Mouse (Mus musculus): Measurements from ENCODE around the gene Ldlrad1. TPM values are rescaled to one million over a fixed set of nuclear protein-coding genes. Genes with fewer than 3 reads are reported as not detected.

The Ldlrad1 gene
- total RNA-seq (2022) = not detected

DNA sequence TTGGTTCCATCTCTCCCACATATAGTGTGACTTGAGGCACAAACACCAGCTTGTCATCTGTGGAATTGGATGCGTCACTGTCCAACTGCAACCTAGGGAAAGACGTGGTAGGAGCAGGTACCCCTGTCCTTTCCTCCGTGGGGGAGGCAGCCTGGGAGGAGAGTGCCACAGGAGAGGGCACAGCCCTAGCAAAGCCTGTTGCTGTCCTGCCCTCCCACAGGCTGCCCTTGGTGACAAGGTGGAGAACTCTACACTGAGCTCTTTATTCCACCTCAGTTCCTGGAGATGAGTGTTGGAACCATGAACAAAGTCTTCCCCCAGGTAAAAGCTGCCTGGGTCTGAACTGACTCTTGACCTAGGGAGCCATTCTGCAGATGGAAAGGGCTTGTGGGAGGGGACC, at the start of gene Ldlrad1:
TSS of gene Ldlrad1 (plus strand) at position 301 of the 400 bp plus-strand sequence.
- DNase-seq (ENCODE audit: low spot score in 2 of 2) = no peak

DNA sequence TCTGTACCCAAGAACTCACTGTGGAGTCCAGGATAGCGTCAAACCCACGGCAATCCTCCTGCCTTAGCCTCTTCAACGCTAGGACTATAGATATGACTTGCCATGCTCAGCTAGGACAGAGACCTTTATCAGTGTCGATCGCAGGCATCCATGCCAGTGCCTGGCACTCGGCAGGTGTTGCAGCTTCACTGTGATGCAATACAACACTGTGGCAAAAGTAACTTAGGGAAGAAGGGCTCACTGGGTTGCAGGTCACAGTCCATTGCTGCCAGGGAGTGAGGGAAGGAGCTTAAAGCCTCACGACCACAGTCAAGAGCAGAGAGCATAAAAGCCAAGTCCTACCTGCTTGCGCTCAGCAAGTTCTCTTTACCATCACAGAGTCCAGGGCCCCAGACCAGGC, 48.8 kb upstream of the Ldlrad1 start:
- DNase-seq (ENCODE audit: low spot score in 2 of 2) = no peak

DNA sequence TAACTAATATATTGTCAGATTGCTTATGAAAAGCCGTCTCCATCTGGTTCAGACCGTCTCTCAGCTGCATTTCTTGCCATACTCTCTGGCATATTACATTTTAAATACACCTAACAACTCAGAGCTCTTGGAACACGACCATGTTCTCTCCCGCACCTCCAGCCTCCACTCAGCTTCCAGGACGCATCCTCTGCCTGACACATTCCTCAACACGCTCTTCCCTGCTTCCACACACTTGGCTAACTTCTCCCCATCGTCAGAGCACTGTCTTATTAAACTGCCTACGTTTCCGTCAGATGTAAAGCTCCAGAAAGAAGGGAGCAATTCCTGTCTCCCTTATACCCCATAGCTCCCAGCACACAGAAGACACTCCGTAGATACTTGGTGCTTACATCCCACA, 45.6 kb upstream of the Ldlrad1 start:
- DNase-seq (ENCODE audit: low spot score in 2 of 2) = no peak

DNA sequence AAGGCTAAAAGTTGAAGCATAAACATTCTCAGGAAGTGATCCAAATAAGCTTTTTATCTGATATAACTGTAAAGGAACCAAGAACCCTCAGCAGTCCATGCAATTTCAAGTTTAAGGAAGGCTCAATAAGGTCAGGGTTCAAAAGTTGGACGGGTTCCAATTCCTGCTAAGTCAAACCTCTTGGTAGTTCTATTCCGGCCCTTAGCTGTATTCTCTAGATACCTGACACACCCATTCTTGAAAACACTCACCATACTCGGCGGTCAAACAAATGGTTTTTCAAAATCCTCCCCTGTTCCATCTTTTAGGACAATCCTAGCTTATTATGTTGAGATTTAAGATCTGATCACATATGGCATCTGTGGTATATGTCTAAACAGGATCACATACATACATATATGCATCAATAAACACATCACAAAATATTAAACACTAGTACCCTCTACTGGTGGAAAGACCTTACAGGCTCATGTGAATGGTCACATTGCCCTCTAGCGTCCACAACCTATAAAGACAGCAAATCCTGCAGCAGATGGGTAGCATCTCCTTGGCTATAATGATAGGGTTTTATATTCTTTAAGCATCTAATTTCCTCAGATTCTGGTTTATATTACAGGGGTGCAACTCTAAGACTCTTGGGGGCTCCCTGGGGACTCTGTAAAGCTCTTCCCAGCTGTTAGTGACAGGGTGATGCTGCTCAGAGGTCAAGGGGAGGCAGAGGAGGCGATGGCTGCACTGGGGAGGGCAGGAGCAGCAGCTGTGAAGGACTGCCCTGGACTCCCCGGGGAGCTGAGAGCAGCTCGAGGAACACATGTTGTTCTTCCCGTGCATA, 45.0 kb upstream of the Ldlrad1 start:
- peak; percentile 20 to 23 for DNase-seq (ENCODE audit: low spot score in 2 of 2)

GRCm38 (mm10) chr4:107166700-107167099, 42.3 kb upstream of the Ldlrad1 start:
- DNase-seq (ENCODE audit: low spot score in 2 of 2) = no peak

DNA sequence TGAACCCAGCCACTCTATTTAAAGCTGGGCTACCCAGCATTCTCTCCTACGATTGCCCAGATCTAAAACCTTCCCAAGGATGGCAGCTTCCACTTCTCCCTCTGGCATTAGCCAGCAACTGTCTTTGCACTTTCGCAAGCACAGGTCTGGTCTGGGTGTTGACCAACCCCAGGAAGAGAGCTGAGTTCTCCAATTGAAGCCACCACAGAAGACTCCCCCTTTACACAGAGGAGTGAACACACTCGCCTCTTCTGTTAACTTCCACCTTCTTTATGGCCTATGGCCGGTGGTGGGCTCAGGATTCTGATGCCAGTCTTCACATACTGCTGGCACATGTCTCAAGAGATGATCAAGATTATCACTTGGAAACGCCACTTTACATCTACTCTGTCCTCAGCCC, 41.2 kb upstream of the Ldlrad1 start:
- DNase-seq (ENCODE audit: low spot score in 2 of 2) = no peak

GRCm38 (mm10) chr4:107177506-107177905, 31.5 kb upstream of the Ldlrad1 start:
- no peak for DNase-seq (ENCODE audit: low spot score in 2 of 2)

DNA sequence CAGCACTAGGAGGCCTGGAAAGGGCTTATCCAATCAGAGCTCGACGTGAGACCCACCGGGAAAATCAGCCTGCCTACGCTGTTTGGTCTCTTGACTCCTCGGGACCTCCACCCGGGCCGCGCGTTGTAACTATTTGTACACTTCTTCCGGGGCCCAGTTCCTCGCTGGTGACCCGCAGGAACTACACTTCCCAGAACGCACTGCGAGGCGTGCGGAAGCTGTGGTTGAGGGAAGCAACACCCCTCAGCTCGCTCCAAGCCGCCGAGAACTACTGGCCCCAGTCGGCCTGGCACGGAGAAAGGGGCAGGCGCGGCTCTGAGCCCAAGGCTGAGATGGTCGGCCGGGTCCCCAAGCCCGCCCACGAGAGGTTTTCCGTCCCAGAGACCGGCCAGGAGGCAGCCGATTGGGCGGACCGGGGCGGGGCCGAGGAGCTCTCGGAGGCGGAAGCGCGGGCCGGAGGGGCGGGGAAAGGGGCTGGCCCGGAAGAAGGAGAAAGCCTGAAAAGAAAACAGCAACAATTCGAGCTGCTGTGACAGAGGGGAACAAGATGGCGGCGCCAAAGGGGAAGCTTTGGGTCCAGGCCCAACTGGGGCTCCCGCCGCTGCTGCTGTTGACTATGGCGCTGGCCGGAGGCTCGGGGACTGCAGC, 30.7 kb upstream of the Ldlrad1 start, which contains the start of gene Tmem59:
TSS of gene Tmem59 (plus strand) at position 218 of the 648 bp plus-strand sequence.
- DNase-seq (ENCODE audit: low spot score in 2 of 2) = peak; percentile 98

DNA sequence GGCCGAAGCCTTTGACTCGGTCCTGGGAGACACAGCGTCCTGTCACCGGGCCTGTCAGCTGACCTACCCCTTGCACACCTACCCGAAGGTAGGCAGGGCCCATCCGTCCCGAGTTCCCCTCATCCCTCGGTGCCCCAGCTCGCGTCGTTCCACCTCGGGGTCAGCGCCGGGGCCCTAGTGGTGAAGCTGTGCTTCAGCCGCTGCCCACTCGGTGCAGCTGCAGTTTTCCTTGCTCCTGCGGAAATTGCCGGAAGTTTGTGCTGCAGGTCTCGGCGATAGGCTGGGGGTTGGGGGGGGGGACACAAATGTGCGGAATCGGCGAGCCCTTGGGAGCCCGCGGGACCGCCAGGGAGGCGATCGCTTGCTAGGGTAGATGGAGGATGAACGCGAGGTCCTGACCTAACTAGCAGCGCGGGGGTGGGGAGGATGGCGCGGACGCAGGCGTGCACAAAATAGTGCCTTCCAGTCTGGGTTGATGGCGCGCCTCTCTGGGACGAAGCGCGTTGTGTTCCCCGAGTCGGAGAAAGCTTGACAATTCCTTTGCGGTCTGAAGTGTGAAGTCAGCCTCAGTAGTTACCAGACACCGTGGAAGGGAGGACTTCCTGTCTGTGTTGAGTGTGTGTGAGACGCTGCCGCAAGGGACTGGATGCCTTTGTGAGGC, 30.0 kb upstream of the Ldlrad1 start, which contains the start of gene Tceanc2:
TSS of gene Tceanc2 (minus strand) at position 287 of the 661 bp plus-strand sequence.
- peak; percentile 7 to 28 for DNase-seq (ENCODE audit: low spot score in 2 of 2)

- no peak for DNase-seq (ENCODE audit: low spot score in 2 of 2)
Measured at GRCm38 (mm10) chr4:107179561-107179960, 29.4 kb upstream of the Ldlrad1 start.

DNA sequence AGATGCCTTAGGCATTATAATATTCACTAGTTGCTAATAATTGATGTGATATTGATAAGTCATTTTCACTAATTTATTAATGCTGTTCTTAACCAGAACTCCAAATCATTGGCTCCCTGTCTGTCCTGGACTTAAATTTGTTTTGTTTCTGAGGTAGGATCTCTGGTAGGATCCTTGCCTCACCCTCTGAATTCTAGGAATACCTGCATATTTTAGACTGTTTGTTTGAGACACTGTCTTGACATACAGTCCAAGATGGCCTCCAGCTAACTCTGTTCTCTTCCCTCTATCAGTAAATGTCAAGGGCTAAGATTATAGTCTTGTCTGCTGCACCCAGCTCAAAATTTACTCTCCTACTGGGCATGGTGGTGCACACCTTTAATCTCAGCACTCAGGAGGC, 28.2 kb upstream of the Ldlrad1 start:
- no peak for DNase-seq (ENCODE audit: low spot score in 2 of 2)

DNA sequence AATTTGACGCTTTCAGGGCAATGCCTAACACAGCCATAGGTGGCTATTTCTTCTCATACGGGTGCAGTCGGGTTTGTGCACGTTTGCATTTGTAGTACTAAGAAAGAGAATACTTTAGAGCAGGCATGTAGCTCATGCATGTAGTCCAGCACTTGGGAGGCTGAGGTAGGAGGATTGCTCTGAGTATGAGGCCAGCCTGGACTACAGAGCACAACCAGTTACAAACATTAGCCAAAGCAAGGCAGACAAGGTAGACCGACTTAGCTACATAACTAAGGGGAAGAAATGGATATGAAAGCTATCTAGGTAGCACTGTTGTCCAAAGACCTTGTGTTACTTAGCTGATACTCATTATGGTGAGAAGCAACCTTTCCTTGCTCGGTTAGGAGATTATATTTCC, 27.1 kb upstream of the Ldlrad1 start:
- no peak for DNase-seq (ENCODE audit: low spot score in 2 of 2)

- DNase-seq (ENCODE audit: low spot score in 2 of 2) = no peak
Measured at GRCm38 (mm10) chr4:107182796-107183195, 26.2 kb upstream of the Ldlrad1 start.

DNA sequence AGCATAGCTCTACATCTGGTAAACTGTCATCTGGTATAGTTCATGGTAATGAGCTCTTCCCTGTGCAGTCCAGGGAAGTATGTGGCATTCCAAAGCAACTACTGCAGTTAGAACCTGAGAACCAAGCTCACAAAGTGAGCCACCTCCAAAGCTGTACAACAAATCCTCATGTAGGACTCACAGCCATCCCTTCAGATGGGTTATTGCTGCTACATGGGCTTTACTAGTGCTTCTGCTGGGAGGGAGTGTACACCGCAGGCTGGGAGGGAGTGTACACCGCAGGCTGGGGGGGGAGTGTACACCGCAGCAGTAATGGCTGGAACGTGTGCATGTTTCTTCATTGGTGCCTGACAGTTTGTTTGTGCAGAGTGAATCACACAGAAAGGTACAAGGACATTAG, 25.8 kb upstream of the Ldlrad1 start:
- DNase-seq (ENCODE audit: low spot score in 2 of 2) = no peak

DNA sequence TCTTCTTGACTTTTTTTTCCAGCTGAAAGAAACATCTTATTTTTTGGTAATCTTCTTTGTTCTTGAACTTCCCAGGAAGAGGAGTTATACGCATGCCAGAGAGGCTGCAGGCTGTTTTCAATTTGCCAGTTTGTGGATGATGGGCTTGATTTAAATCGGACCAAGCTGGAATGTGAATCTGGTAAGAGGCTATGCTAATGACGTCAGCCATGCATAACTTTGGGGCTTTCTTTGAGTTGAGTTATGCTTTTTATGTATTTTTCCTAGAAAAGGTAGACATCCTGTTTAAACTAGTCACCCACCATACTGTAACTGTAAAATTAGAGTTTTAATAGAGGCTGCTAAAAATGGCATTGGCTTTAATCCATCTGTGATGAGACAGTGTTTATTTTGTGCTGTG, 23.3 kb upstream of the Ldlrad1 start:
- DNase-seq (ENCODE audit: low spot score in 2 of 2) = no peak

DNA sequence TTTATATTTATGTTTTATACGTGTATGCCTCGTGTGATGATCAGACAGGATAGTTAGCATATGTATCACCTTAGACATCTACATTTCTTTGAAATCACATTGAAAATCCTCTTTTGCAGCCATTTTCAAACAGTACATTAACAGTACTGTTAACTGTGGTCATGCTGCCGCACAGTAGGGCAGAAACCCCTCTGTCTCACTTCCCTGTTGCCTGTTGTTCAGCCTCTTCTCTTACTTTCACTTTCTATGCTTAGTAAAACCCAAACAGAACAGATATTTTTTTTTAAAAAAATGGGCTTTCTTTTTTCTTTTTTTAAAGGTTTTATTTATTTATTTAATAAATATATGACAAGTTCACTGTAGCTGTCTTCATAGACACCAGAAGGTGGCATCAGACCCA, 15.1 kb upstream of the Ldlrad1 start:
- DNase-seq (ENCODE audit: low spot score in 2 of 2) = no peak

DNA sequence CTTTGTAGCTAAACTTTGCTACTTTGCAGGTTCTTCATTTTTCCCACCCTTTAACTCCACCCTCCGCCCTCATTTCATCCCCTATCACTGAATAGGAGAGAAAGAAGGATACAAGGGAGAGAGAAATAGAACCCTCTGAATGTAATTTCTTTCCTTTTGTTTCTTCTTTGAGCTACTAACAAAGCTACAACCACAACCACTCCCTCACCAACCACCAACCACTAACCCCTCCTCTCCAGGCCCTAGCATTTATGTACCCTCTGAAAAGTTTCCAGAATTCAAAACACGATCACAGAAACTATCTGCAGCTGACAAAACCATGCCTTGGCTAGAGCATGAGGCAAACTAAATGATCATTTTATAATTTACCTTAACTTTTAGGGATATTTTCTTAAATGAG, 12.5 kb upstream of the Ldlrad1 start:
- no peak for DNase-seq (ENCODE audit: low spot score in 2 of 2)

DNA sequence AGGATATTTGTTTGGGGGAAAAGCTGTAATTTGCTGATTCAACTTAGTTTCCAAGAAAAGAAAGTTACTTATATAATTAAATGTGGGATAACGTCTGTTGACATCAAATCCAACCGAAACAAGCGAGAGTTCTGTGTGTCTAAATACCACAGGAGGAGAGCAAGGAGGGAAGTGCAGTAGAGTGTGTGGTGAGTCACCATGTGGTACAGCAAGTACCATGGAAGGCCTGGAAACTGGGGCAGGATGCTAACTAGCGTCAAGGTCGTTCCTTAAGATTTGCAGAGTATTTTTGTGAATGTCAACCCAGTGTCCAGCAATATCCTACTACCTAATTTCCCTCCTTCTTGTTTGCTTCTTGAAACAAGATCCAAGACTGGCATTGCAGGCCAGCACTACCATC, 10.9 kb upstream of the Ldlrad1 start:
- DNase-seq (ENCODE audit: low spot score in 2 of 2) = no peak

- no peak for DNase-seq (ENCODE audit: low spot score in 2 of 2)
Measured at GRCm38 (mm10) chr4:107201779-107202178, 7.2 kb upstream of the Ldlrad1 start.

DNA sequence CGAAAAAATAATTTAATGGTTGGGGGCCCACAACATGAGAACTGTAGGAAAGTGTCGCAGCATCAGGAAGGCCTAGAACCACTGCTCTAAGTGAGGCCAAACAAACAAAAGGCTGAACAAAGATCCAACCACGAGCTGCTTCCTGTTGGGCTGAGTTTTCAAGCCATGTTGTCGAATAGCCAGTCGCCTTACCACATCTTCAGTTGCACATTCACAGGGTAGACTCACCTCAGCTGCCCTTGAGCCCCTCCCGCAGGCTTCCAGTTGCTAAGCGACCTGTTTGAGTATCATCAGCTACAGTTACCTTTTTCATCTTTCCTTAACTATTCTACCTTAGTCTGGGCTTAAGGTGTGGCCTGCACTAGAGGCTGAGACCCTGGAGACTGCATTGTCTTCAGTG, 6.0 kb upstream of the Ldlrad1 start:
- DNase-seq (ENCODE audit: low spot score in 2 of 2) = no peak

- DNase-seq (ENCODE audit: low spot score in 2 of 2) = no peak
Measured at GRCm38 (mm10) chr4:107207016-107207415, 2.0 kb upstream of the Ldlrad1 start.

GRCm38 (mm10) chr4:107210483-107211097, 1.6 kb downstream of the Ldlrad1 start:
- no peak for DNase-seq (ENCODE audit: low spot score in 2 of 2)
